Mouse (Mus musculus): Measurements from ENCODE around the gene Col24a1.

GRCm38 (mm10) chr3:145331642-145332041 lies 39.4 kb downstream of the Col24a1 start:
- TF ChIP-seq CTCF (IDR thresholded peaks at IDR 0.05; ENCODE audit: borderline replicate concordance, insufficient read depth, low read length) (no peak), POLR2A (IDR thresholded peaks at IDR 0.05; ENCODE audit: low read depth, low read length) (no peak)
